Mouse (Mus musculus): ENCODE data around the gene Nectin3. TPM values are rescaled to one million over a fixed set of nuclear protein-coding genes. Genes with fewer than 3 reads are reported as not detected.

Nectin3 gene
- polyA plus RNA-seq (2014; fragmentation: Nextera tagmentation; extraction: Ambion mirVana): 40.5 and 43.4 TPM in 2 replicates

DNA sequence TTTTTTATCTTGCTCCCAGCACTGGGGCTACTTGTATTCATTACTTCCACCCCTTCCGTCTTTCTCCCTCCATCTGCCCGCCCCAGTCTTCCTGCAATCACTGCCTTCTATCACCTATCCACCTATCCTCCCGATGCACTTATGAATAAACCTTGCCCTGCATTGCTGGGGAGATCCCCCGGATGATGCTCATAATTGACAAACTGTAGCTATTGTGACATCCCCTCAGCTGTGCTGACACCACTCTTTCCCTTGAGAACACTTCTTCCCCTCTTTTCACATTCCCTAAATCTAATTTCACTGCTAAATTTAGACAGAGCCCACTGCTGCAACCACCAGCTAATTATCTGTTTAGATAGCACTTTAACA lies at the start of gene Nectin3:
Gene Nectin3 (minus strand): TSS at position 105 of the 369 bp plus-strand sequence.
- Histone ChIP-seq H3K36me3 (ENCODE audit: control insufficient read depth, insufficient read depth, low read length) (no peaks in the 10 kb centered on the region), H3K27ac (ENCODE audit: low read depth, low read length) (peak within 1 kb of the TSS; percentile 93), H3K9ac (ENCODE audit: low read length) (peak within 1 kb of the TSS; percentile 96), H3K9me3 (ENCODE audit: control insufficient read depth, low read length) (no peaks in the 10 kb centered on the region), H3K4me2 (ENCODE audit: low read depth) (peak within 1 kb of the TSS; percentile 84), H3K4me1 (ENCODE audit: control insufficient read depth, insufficient read depth, low read length) (peaks cover 8% of the 10 kb centered on the region), H3K27me3 (ENCODE audit: control insufficient read depth, insufficient read depth, low read length) (no peaks in the 10 kb centered on the region), H3K4me3 (ENCODE audit: low read depth, low read length) (peak within 1 kb of the TSS; percentile 91)
- ATAC-seq (ENCODE audit: insufficient read depth, low FRiP score, low TSS enrichment) (no peak), DNase-seq (ENCODE audit: low spot score) (no peak)
- 2% methylated on average over 4 of the region's 4 CpGs for WGBS

- Histone ChIP-seq H3K4me3 (ENCODE audit: low read depth, low read length) (no peak overlapping the region), H3K36me3 (ENCODE audit: control insufficient read depth, insufficient read depth, low read length) (no peaks in the 10 kb centered on the region), H3K4me2 (ENCODE audit: low read depth) (no peak overlapping the region), H3K27me3 (ENCODE audit: control insufficient read depth, insufficient read depth, low read length) (no peaks in the 10 kb centered on the region), H3K27ac (ENCODE audit: low read depth, low read length) (no peak overlapping the region), H3K9ac (ENCODE audit: low read length) (no peak overlapping the region), H3K9me3 (ENCODE audit: control insufficient read depth, low read length) (no peaks in the 10 kb centered on the region), H3K4me1 (ENCODE audit: control insufficient read depth, insufficient read depth, low read length) (no peaks in the 10 kb centered on the region)
- 84% methylated on average over 3 of the region's 3 CpGs for WGBS
- no peak for DNase-seq (ENCODE audit: low spot score)
- ATAC-seq (ENCODE audit: insufficient read depth, low FRiP score, low TSS enrichment): no peak
Observed at GRCm38 (mm10) chr16:46538092-46538491, 39.8 kb upstream of the Nectin3 start.

DNA sequence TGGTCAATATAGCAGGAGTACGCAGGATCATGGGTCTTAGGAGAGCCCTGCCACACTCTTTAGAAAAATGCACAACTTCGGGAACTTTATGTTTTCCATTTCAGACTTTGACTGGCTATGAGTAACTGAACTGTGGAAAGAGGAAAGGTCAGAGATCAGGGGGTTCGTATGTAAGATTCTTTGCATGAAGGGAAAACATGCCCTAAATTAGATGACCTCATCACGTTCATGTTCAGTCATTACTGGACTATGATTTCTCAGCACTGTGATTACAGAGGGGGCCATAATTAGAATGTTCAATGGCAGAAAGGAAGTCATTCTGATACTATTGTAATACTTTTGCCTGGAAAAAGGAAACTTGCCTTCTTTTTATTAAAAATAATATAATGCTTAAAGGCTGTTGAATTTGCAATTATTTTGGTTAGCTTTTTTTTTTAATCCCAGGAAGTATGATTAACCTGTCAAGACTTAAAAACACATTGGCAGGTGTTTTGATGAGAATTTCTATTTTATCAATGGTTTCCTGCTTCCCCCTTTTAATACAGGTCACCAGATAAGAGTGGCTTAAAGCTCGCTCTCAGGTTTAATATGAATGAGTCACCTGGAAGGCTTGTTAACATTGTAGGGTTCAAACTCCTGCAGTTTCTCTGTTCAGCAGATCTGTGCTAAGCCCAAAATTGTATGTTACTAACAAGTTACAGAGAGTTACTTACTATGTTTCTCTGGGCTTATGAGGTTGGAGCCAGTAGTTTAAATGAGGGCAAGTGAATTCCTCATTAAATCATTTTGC lies 34.3 kb upstream of the Nectin3 start:
- Histone ChIP-seq H3K9ac (ENCODE audit: low read length) (no peak overlapping the region), H3K4me2 (ENCODE audit: low read depth) (no peak overlapping the region), H3K9me3 (ENCODE audit: control insufficient read depth, low read length) (no peaks in the 10 kb centered on the region), H3K27me3 (ENCODE audit: control insufficient read depth, insufficient read depth, low read length) (no peaks in the 10 kb centered on the region), H3K27ac (ENCODE audit: low read depth, low read length) (no peak overlapping the region), H3K4me3 (ENCODE audit: low read depth, low read length) (no peak overlapping the region), H3K4me1 (ENCODE audit: control insufficient read depth, insufficient read depth, low read length) (no peaks in the 10 kb centered on the region), H3K36me3 (ENCODE audit: control insufficient read depth, insufficient read depth, low read length) (no peaks in the 10 kb centered on the region)
- WGBS: 90% methylated on average over 5 of the region's 5 CpGs
- DNase-seq (ENCODE audit: low spot score) (no peak), ATAC-seq (ENCODE audit: insufficient read depth, low FRiP score, low TSS enrichment) (no peak)

DNA sequence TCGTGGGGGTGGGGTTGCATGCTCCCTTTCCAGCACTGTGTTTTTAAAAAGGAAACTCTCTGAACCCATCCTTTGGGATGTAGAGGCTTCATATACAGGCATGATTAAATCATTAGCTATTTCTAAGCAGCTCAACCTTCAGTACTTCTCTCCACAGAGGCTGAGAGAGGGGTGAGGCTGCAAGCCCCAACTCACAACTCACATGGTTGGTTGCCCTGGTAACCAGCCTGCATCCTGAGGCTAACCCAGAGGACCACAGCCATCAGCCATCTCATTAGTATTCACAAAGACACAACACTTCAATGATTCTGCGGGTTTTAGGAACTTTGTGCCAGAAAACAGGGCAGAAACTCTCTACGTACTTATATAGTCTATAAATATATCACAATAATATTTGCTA lies 32.7 kb upstream of the Nectin3 start:
- H3K36me3 ChIP-seq (ENCODE audit: control insufficient read depth, insufficient read depth, low read length): no peaks in the 10 kb centered on the region
- no peak overlapping the region for H3K4me2 ChIP-seq (ENCODE audit: low read depth)
- no peaks in the 10 kb centered on the region for H3K4me1 ChIP-seq (ENCODE audit: control insufficient read depth, insufficient read depth, low read length)
- no peak overlapping the region for H3K4me3 ChIP-seq (ENCODE audit: low read depth, low read length)
- no peak overlapping the region for H3K9ac ChIP-seq (ENCODE audit: low read length)
- DNase-seq (ENCODE audit: low spot score): no peak
- no peak overlapping the region for H3K27ac ChIP-seq (ENCODE audit: low read depth, low read length)
- 77% methylated on average over 3 of the region's 3 CpGs for WGBS
- H3K9me3 ChIP-seq (ENCODE audit: control insufficient read depth, low read length): no peaks in the 10 kb centered on the region
- ATAC-seq (ENCODE audit: insufficient read depth, low FRiP score, low TSS enrichment): peak; percentile 50; the same call in 1 of the 2 replicates
- no peaks in the 10 kb centered on the region for H3K27me3 ChIP-seq (ENCODE audit: control insufficient read depth, insufficient read depth, low read length)

DNA sequence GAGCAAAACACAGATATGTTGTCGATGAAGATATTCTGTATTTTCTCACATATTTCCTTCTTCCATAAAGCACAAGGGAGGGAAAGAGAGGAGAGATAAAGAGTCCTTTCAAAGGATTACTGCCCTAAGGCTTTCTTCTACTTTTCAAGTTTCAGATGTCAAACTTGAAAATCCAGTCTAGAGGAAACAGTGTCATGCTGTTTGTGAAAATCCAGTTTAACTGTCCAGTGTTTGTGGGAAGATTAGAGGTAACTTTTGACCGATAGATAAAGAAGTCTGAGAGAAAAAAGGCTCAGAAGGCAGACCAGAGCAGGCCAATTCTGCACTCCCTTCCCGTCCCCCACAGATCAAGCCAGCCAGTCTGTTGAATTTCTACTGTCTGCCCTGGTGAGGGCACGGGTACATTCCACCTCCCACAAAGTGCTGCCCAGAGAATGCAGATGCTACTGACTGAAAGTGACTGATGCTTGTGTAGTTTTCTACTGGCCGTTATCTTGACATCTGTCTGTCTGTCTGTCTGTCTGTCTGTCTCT lies 22.6 kb upstream of the Nectin3 start:
- no peak for DNase-seq (ENCODE audit: low spot score)
- no peak overlapping the region for H3K9ac ChIP-seq (ENCODE audit: low read length)
- H3K4me1 ChIP-seq (ENCODE audit: control insufficient read depth, insufficient read depth, low read length): no peaks in the 10 kb centered on the region
- ATAC-seq (ENCODE audit: insufficient read depth, low FRiP score, low TSS enrichment): no peak
- no peak overlapping the region for H3K4me2 ChIP-seq (ENCODE audit: low read depth)
- H3K36me3 ChIP-seq (ENCODE audit: control insufficient read depth, insufficient read depth, low read length): no peaks in the 10 kb centered on the region
- H3K27me3 ChIP-seq (ENCODE audit: control insufficient read depth, insufficient read depth, low read length): no peaks in the 10 kb centered on the region
- no peaks in the 10 kb centered on the region for H3K9me3 ChIP-seq (ENCODE audit: control insufficient read depth, low read length)
- H3K4me3 ChIP-seq (ENCODE audit: low read depth, low read length): no peak overlapping the region
- H3K27ac ChIP-seq (ENCODE audit: low read depth, low read length): no peak overlapping the region
- WGBS: 75% methylated on average over 5 of the region's 5 CpGs

DNA sequence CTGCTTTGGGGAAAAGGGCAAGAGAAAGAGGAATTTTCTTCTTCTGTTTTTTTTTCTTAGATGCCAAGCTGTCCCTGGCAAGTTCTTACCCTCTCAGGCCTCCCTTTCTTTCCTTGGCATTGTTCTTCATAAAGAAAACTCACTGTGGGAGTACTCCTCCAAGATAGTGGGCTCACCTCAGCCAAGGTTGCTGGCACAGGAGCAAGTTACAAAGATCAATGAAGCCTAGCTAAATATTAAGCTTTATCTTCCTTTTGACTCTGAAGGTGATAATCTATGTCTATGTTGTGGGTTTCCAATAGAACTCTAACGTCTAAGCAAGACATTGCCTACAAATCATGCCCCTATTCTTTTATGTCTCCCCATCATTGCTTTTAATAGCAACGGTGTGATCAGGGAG lies 21.3 kb upstream of the Nectin3 start:
- 85% methylated on average over 2 of the region's 2 CpGs for WGBS
- Histone ChIP-seq H3K9me3 (ENCODE audit: control insufficient read depth, low read length) (no peaks in the 10 kb centered on the region), H3K9ac (ENCODE audit: low read length) (no peak overlapping the region), H3K4me2 (ENCODE audit: low read depth) (no peak overlapping the region), H3K27me3 (ENCODE audit: control insufficient read depth, insufficient read depth, low read length) (no peaks in the 10 kb centered on the region), H3K4me3 (ENCODE audit: low read depth, low read length) (no peak overlapping the region), H3K36me3 (ENCODE audit: control insufficient read depth, insufficient read depth, low read length) (no peaks in the 10 kb centered on the region), H3K4me1 (ENCODE audit: control insufficient read depth, insufficient read depth, low read length) (no peaks in the 10 kb centered on the region), H3K27ac (ENCODE audit: low read depth, low read length) (no peak overlapping the region)
- no peak for DNase-seq (ENCODE audit: low spot score)
- ATAC-seq (ENCODE audit: insufficient read depth, low FRiP score, low TSS enrichment): no peak

DNA sequence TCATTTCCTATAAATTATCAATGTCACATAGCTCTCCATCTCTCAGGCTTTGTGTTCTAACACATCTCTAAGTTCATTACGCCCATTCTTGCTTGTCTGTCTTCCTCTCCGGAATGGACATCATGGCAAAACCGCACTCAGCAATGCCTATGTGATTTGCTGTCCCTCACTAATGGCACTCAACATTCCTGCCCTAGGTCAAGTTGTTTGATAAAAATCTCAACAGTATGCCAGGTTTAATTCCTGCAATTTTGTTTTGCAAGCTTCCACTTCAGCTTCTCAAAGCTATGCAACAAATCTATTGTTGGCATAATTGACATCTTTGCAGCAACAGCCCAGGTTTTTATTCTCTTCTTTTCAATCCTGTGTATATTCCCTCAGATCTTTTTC lies 9.6 kb upstream of the Nectin3 start:
- H3K9me3 ChIP-seq (ENCODE audit: control insufficient read depth, low read length): no peaks in the 10 kb centered on the region
- H3K27me3 ChIP-seq (ENCODE audit: control insufficient read depth, insufficient read depth, low read length): no peaks in the 10 kb centered on the region
- 91% methylated on average over 3 of the region's 3 CpGs for WGBS
- no peak overlapping the region for H3K4me2 ChIP-seq (ENCODE audit: low read depth)
- no peak overlapping the region for H3K27ac ChIP-seq (ENCODE audit: low read depth, low read length)
- no peak overlapping the region for H3K9ac ChIP-seq (ENCODE audit: low read length)
- DNase-seq (ENCODE audit: low spot score): no peak
- H3K4me3 ChIP-seq (ENCODE audit: low read depth, low read length): no peak overlapping the region
- no peak for ATAC-seq (ENCODE audit: insufficient read depth, low FRiP score, low TSS enrichment)
- H3K4me1 ChIP-seq (ENCODE audit: control insufficient read depth, insufficient read depth, low read length): no peaks in the 10 kb centered on the region
- no peaks in the 10 kb centered on the region for H3K36me3 ChIP-seq (ENCODE audit: control insufficient read depth, insufficient read depth, low read length)

DNA sequence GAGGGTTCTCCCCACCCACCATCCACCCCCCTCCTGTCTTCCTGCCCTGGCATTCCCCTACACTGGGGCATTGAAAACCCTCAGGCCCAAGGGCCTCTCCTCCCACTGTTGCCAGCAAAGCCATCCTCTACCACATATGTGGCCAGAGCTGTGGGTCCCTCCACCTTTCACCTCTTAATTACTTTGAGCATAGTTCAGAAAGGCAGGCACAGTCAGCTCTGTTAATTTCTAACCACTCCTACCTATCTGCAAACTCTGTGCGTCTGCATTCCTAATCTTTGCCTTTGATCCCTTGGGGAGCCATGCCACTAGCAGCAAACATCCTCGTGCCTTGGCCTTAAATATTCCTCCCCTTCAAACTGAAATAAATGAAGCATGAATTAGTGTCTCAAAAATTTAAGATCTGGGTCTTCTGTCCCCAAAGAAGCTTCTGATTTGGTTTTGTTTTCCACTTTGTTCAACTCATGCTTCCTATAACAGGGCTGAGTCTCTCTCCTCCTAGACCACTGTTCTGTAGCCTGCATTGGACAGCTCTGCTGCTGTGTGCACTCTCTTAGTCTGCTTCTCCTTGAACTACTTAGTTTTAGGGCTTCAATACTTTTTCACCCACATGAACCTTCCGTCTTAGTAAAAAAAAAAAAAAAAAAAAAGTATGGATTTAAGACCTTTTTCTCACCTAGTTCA lies 9.1 kb upstream of the Nectin3 start:
- H3K9ac ChIP-seq (ENCODE audit: low read length): no peak overlapping the region
- no peak overlapping the region for H3K4me2 ChIP-seq (ENCODE audit: low read depth)
- no peak overlapping the region for H3K4me3 ChIP-seq (ENCODE audit: low read depth, low read length)
- H3K27ac ChIP-seq (ENCODE audit: low read depth, low read length): no peak overlapping the region
- no peaks in the 10 kb centered on the region for H3K36me3 ChIP-seq (ENCODE audit: control insufficient read depth, insufficient read depth, low read length)
- WGBS: 36% methylated on average over 3 of the region's 3 CpGs
- H3K4me1 ChIP-seq (ENCODE audit: control insufficient read depth, insufficient read depth, low read length): no peaks in the 10 kb centered on the region
- no peaks in the 10 kb centered on the region for H3K9me3 ChIP-seq (ENCODE audit: control insufficient read depth, low read length)
- DNase-seq (ENCODE audit: low spot score) (no peak), ATAC-seq (ENCODE audit: insufficient read depth, low FRiP score, low TSS enrichment) (no peak)
- H3K27me3 ChIP-seq (ENCODE audit: control insufficient read depth, insufficient read depth, low read length): no peaks in the 10 kb centered on the region

DNA sequence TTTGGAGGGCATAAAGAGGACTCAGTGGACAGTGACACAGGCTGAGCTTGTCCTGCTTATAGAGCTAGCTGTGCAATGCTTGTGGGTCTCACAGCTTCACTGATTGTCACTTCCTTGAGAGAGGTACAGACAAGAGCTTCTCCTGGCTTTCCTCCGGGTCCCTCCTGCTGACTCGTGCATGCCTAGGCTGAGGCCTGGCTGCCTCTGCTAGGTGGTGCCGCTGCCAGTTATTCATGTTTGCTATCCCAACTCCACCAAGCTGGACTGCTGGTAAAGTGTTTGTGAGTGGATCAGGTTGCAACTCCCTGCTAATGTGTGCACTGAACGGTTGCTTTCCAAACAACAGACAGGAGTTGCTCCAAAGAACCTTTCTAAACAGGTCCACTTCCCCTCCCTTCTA lies 5.7 kb upstream of the Nectin3 start:
- H3K4me1 ChIP-seq (ENCODE audit: control insufficient read depth, insufficient read depth, low read length): no peaks in the 10 kb centered on the region
- no peaks in the 10 kb centered on the region for H3K36me3 ChIP-seq (ENCODE audit: control insufficient read depth, insufficient read depth, low read length)
- H3K4me3 ChIP-seq (ENCODE audit: low read depth, low read length): no peak overlapping the region
- no peaks in the 10 kb centered on the region for H3K9me3 ChIP-seq (ENCODE audit: control insufficient read depth, low read length)
- H3K4me2 ChIP-seq (ENCODE audit: low read depth): no peak overlapping the region
- no peak overlapping the region for H3K9ac ChIP-seq (ENCODE audit: low read length)
- H3K27me3 ChIP-seq (ENCODE audit: control insufficient read depth, insufficient read depth, low read length): no peaks in the 10 kb centered on the region
- ATAC-seq (ENCODE audit: insufficient read depth, low FRiP score, low TSS enrichment): no peak
- H3K27ac ChIP-seq (ENCODE audit: low read depth, low read length): no peak overlapping the region
- 81% methylated on average over 4 of the region's 4 CpGs for WGBS
- no peak for DNase-seq (ENCODE audit: low spot score)
